Mouse (Mus musculus) adrenal gland (tissue): ENCODE results near the gene Cyp2c23.

Experiments
- intact Hi-C: fragments of 180-260 bp; cut with DNase I; formaldehyde crosslinking; loops from one replicate; pipeline ENCODE4 v1.15.1; 2025
- long read RNA-seq, 2 experiments: library from polyadenylated mRNA; unstranded; transcript quantifications; one replicate each; pipeline ENCODE4 v2.0.0; 2020; ENCODE audit warnings: borderline replicate concordance in 1 of 2; ENCODE audit not compliant: insufficient replicate concordance in 1 of 2

Gene Cyp2c23
- long read RNA-seq, experiment 1, partial matches to known transcripts: 1 of 1 reads
- long read RNA-seq, experiment 1, other reads (novel, unspliced or antisense): 0 of 1 reads
- long read RNA-seq, experiment 2, partial matches to known transcripts: 1 of 1 reads
- long read RNA-seq, experiment 2, other reads (novel, unspliced or antisense): 0 of 1 reads

GRCm38 (mm10) chr19:44028972-44029371 lies at the start of gene Cyp2c23:
Gene Cyp2c23, minus strand, starts transcription at chr19:44029208.
- intact Hi-C loops: no loop called here

- intact Hi-C loops: no loop called here
These were observed 48.0 kb upstream of the Cyp2c23 start for GRCm38 (mm10) chr19:44077024-44077423.

GRCm38 (mm10) chr19:44076457-44076856 lies 47.4 kb upstream of the Cyp2c23 start:
- intact Hi-C loops: no loop called here

GRCm38 (mm10) chr19:44074986-44075385 lies 46.0 kb upstream of the Cyp2c23 start:
- intact Hi-C loops: loop anchor here (5.0 kb wide), 1 partner anchor 72 kb away; the partner anchor contains the start of gene Bloc1s2

GRCm38 (mm10) chr19:44071166-44071565 lies 42.2 kb upstream of the Cyp2c23 start:
- intact Hi-C loops: loop anchor here (5.0 kb wide), 1 partner anchor 76 kb away; the partner anchor contains the start of gene Bloc1s2

GRCm38 (mm10) chr19:44069914-44070232 lies 40.9 kb upstream of the Cyp2c23 start:
- intact Hi-C loops: loop anchor here (5.0 kb wide), 1 partner anchor 77 kb away; the partner anchor contains the start of gene Bloc1s2

- intact Hi-C loops: no loop called here
These were observed 40.3 kb upstream of the Cyp2c23 start, which contains the start of gene Erlin1 for GRCm38 (mm10) chr19:44069121-44069913. Gene Erlin1, minus strand, starts transcription at chr19:44069785.

- intact Hi-C loops: no loop called here
These were observed 39.2 kb upstream of the Cyp2c23 start for GRCm38 (mm10) chr19:44068232-44068631.

- intact Hi-C loops: no loop called here
These were observed 38.5 kb upstream of the Cyp2c23 start for GRCm38 (mm10) chr19:44067323-44068049.

GRCm38 (mm10) chr19:44064734-44065133 lies 35.7 kb upstream of the Cyp2c23 start:
- intact Hi-C loops: no loop called here

- intact Hi-C loops: no loop called here
These were observed 34.8 kb upstream of the Cyp2c23 start for GRCm38 (mm10) chr19:44063773-44064172.

- intact Hi-C loops: no loop called here
These were observed 31.2 kb upstream of the Cyp2c23 start for GRCm38 (mm10) chr19:44060226-44060625.

- intact Hi-C loops: no loop called here
These were observed 26.3 kb upstream of the Cyp2c23 start for GRCm38 (mm10) chr19:44055173-44055826.

- intact Hi-C loops: no loop called here
These were observed 21.4 kb upstream of the Cyp2c23 start for GRCm38 (mm10) chr19:44050388-44050787.

- intact Hi-C loops: no loop called here
These were observed 20.3 kb upstream of the Cyp2c23 start for GRCm38 (mm10) chr19:44049282-44049681.

- intact Hi-C loops: no loop called here
These were observed 16.8 kb upstream of the Cyp2c23 start for GRCm38 (mm10) chr19:44045847-44046246.

GRCm38 (mm10) chr19:44042121-44042520 lies 13.1 kb upstream of the Cyp2c23 start:
- intact Hi-C loops: no loop called here

GRCm38 (mm10) chr19:44033396-44033795 lies 4.4 kb upstream of the Cyp2c23 start:
- intact Hi-C loops: no loop called here

- intact Hi-C loops: no loop called here
These were observed 3.2 kb upstream of the Cyp2c23 start for GRCm38 (mm10) chr19:44032046-44032744.

- intact Hi-C loops: no loop called here
These were observed 1.0 kb upstream of the Cyp2c23 start for GRCm38 (mm10) chr19:44030024-44030423.
